8 mouse cellular contexts compared by ENCODE assay signal in genomic region chr6:98105280-98106090, GRCm38 (mm10).
DNase-seq lines count a peak whose midpoint lies in the region; ATAC-seq lines count a peak whose summit lies in the region.

No protein-coding gene starts in this region.

- ATAC-seq in midbrain, embryonic 12.5 days (ENCODE audit: low FRiP score, low read depth) = peak; percentile 23; the same call in 1 of the 2 replicates
- no peak for ATAC-seq in erythroid progenitor cell, adult 5-6 weeks (replicated peaks; ENCODE audit: low FRiP score, poor library complexity, severe bottlenecking)

- WGBS in limb, embryonic 10.5 days = 58% methylated on average over 18 of the region's 18 CpGs
- 58% methylated on average over 18 of the region's 18 CpGs for WGBS in midbrain, embryonic 12.5 days

- H3K36me3 ChIP-seq in limb, embryonic 10.5 days = no peaks in the 10 kb centered on the region
- no peaks in the 10 kb centered on the region for H3K36me3 ChIP-seq in midbrain, embryonic 12.5 days

- peak overlapping the region; percentile 31 for H3K4me3 ChIP-seq in limb, embryonic 10.5 days
- H3K4me3 ChIP-seq in midbrain, embryonic 12.5 days = peak overlapping the region; percentile 13; the same call in 1 of the 2 replicates

- H3K9ac ChIP-seq in midbrain, embryonic 12.5 days (replicated peaks) = no peak overlapping the region

- 0 out of 2 replicates have a peak overlapping the region, but pooled peaks have one; percentile 2 for H3K4me2 ChIP-seq in midbrain, embryonic 12.5 days (replicated peaks)

- no peaks in the 10 kb centered on the region for H3K9me3 ChIP-seq in limb, embryonic 10.5 days (replicated peaks)
- no peaks in the 10 kb centered on the region for H3K9me3 ChIP-seq in midbrain, embryonic 12.5 days

- no peak overlapping the region for H3K27ac ChIP-seq in limb, embryonic 10.5 days
- H3K27ac ChIP-seq in midbrain, embryonic 12.5 days (replicated peaks) = no peak overlapping the region

- no peaks in the 10 kb centered on the region for H3K27me3 ChIP-seq in limb, embryonic 10.5 days (ENCODE audit: low read depth, poor library complexity, severe bottlenecking)
- peaks cover 11% of the 10 kb centered on the region; the same call in 1 of the 2 replicates for H3K27me3 ChIP-seq in midbrain, embryonic 12.5 days

- H3K4me1 ChIP-seq in limb, embryonic 10.5 days = peaks cover 36% of the 10 kb centered on the region
- H3K4me1 ChIP-seq in midbrain, embryonic 12.5 days = peaks cover 4% of the 10 kb centered on the region; the same call in 1 of the 2 replicates

- peak; percentile 81 for DNase-seq in adrenal gland, postnatal 14 days
- DNase-seq in embryo, embryonic 9.5 days (ENCODE audit: extremely low spot score) = peak; percentile 69
- peak; percentile 74 to 93 for DNase-seq in heart, adult 18-20 months
- peak; percentile 85 for DNase-seq in kidney, adult 18-20 months
- peak; percentile 83 for DNase-seq in limb, embryonic 10.5 days (ENCODE audit: low spot score)
- peak; percentile 47 for DNase-seq in skeletal muscle tissue, adult 2 months (ENCODE audit: low read depth, low spot score)
